Mouse (Mus musculus) kidney, embryonic 16.5 days (tissue): ENCODE results near the gene Zfp788. TPM values are rescaled to one million over a fixed set of nuclear protein-coding genes. Genes with fewer than 3 reads are reported as not detected.

Source experiments
- polyA plus RNA-seq: library from polyadenylated mRNA; unstranded; fragments of >200 nt; fragmentation: Nextera tagmentation; extraction: Ambion mirVana; gene quantifications from 2 replicates; pipeline ENCODE4 v1.2.1, GENCODE M21; 2015

Zfp788 gene
- polyA plus RNA-seq, 1 experiment from 2014 or later: 12.6 TPM

Other genes starting within 250 kb of the Zfp788 start
- 13.0 and 13.9 TPM in 2 replicates for gene AI987944, start 239.8 kb upstream of the Zfp788 start, polyA plus RNA-seq
- 0.21 and 0.32 TPM in 2 replicates for gene Vmn2r57, start 184.5 kb upstream of the Zfp788 start, polyA plus RNA-seq
- gene Gm20449, start 133.8 kb upstream of the Zfp788 start, polyA plus RNA-seq: 0.05 and 0.09 TPM in 2 replicates
- 13.3 and 13.8 TPM in 2 replicates for gene AW146154, start 133.3 kb upstream of the Zfp788 start, polyA plus RNA-seq
- 0.11 TPM in 1 of 2 replicates, not detected in the other for gene Gm6871, start 59.5 kb upstream of the Zfp788 start, polyA plus RNA-seq
- 13.6 and 14.6 TPM in 2 replicates for gene 2610021A01Rik, start 34.0 kb upstream of the Zfp788 start, polyA plus RNA-seq
- not detected in 2 replicates for gene Vmn2r58, start 239.5 kb downstream of the Zfp788 start, polyA plus RNA-seq